Mouse (Mus musculus): ENCODE data around the gene Tbx2.

The Tbx2 gene

DNA sequence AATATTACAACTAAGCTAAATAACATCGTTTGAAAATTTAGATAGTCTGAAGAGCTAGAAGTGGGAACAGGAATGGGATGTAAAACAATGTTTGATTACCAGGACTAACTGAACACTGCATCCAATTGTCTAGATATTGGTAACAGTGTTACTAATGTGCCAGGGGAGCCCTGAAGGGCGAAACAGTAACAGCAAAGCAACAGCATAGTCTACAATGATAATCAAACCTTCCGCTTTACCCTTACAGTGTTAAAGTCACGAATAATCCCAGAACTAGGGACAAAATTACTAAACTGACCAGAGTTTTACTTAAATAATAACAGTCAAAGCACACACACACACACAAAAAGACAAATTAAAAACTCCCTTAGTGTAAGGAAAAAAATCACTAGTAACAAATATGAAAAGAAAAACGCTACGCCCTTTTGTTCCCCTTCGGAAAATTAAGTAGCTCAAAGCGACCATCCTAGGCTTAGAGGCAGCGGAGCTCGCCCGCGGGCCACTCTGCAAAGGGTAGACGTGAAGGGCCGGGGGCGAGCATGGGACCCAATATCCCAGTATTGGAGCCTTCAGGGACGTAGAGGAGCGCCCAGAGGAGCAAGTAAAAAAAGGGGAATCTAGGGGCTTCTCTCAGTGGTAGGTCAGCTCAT, 55.6 kb downstream of the Tbx2 start:
- no peak for DNase-seq (ENCODE audit: low spot score)

DNA sequence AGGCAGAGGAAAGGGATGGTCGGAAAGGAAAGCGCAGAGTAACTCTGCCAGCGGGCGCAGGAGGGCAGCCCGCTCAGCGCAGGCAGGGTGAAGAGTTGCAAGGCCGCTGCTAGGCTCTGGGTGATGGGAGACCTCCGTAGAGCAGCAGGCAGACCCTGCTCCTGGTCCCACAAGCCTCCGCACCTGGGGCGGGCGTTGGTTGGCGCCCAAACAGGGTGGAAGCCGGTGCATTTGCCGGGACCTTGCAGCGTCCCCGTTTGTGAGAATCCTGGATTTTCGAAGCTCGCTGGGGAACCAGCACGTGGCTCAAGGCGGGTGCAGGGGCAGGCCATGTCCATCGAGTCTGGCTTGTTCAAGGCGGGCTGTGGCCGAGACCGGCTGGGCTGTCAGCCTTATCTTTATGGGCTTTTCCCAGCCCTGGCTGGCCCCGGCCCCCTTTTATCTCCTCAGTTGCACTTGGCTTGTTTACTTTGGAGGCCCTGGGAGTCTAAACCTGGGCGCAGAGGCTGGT, 56.2 kb downstream of the Tbx2 start:
- DNase-seq (ENCODE audit: low spot score), result no peak

DNA sequence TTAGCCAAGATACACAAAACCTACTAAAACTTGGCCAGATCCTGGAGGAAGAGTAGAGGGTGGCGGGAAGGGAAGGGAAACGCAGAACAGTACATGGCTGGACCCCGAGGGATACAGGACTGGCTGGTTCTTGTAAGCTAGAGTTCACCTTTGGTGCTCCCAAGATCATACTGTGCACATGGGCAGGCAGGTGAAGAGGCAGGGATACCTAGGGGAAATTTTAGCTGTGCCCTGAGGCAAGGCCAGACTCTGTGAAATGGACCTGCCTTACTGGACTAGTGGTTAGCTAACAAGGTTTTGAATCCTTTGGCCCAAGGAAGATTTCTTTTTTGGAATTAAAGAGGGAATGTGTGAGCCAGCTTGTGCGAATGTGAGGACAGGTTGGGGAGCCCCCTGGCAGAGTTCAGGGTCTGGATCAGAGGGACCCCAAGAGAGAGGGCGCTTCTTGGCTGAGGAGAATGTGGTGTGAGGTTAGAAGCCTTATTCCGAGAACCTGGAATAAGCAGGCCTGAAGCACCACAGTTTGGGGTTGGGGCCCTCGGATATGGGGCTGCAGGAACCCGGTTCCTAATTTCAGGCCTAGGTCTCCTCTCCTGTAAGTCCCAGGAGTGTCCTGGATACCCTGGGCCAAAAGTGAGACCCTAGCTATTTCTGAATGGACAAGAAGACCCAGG, 56.8 kb downstream of the Tbx2 start:
- no peak for DNase-seq (ENCODE audit: low spot score)

DNA sequence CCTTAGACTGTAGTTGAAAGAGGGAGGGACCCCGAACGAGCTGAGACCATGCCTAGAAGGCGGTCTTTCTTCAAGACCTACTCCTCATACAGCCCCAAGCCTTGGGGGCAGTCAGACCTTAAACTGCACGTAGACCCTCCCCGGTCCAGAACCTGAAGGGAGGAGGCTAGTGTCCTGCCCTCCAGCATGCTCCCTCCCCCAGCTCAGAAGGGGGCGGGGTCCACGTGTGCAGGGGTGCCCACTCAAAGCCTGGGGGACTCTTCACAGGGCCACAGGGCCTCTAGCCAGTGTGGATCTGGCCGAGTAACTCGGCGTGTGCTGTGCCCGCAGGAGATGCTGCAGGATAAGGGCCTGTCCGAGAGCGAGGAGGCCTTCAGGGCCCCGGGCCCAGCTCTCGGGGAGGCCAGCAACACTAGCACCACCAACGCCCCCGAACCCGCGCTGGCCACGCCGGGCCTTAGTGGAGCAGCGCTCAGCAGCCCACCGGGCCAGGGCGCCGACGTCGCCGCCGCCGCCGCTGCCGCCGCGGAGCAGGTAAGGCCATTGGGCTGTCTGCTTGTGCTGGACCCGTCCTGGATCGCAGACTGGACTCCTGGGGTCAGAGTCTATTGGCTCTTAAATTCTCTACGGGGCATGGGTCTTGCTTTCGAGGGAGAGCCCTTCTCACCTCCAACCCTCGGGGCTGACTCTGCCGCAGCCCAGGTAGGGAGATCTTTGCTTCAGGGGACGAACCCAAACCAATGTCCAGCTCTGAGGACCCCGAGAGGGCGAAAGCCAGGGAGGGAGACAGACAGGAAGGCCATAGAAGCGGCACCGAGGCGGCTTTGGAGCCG, 57.6 kb downstream of the Tbx2 start:
- DNase-seq (ENCODE audit: low spot score), result no peak

DNA sequence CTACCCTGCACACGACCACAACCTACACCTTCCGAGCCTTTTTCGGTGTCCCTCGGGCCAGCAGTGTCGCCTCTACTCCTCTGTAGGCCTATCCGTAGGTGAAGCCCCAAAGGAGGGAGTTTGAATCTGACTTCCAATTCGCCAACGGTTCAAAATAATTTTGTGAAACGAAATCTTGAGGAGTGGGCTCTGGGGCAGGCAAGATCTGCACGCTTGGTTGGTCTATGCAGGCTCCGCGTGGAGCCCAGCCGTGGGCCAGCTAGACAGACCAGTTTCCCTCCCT, 58.2 kb downstream of the Tbx2 start:
- no peak for DNase-seq (ENCODE audit: low spot score)

DNA sequence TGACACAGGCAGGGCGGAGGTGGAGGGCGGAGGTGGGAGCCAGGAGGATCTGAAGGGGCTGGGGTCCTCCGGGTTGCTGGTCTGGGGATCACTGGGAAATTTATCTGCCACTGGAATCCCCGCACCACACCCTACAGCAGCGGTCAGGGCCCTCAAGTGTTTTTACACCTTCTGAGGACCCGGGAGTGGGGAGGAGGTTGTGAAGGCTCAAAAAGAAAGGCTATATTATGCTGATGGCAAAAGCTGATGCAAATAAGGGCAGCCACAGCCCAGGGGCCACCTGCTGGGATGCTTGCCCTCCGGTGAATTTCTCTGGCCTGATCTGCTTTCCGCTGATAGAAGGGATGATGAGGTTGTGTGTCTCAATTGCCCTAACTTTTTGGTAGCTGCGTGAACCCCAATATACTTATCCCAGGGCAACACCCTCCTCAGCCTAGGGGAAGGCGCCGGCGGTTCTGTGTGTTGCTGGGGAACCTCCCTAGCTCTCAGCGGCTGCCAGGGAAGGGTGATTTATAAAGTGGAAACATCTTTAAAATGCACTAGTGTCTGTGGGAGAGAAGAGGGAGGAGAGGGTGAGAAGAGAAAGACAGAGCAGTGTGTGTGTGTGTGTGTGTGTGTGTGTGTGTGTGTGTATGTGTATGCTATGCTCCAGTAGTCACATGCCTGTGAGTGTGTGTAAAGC, 58.8 kb downstream of the Tbx2 start:
- DNase-seq (ENCODE audit: low spot score), result no peak
